Mouse (Mus musculus): ENCODE data around the gene Pou1f1.

The Pou1f1 gene

DNA sequence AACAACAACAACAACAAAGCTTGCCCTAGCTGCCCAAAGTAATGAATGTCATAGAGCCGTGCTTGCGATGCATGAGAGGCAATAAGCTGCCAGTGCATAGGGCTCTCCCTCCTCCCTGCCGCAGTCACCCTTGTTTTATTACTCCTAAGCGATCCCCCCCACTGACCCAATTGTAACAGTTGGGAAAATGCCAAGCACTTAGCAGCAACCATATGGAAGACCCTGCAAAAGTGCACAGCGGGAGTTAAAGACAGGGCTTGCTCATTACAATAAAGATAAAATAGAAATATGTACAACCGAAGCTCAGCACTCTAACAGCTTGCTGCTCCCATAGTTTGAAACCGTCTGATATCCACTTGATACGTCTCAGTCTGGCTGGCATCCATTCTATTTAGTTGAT lies 44.0 kb downstream of the Pou1f1 start:
- no peak for DNase-seq (ENCODE audit: low spot score in 2 of 2)

DNA sequence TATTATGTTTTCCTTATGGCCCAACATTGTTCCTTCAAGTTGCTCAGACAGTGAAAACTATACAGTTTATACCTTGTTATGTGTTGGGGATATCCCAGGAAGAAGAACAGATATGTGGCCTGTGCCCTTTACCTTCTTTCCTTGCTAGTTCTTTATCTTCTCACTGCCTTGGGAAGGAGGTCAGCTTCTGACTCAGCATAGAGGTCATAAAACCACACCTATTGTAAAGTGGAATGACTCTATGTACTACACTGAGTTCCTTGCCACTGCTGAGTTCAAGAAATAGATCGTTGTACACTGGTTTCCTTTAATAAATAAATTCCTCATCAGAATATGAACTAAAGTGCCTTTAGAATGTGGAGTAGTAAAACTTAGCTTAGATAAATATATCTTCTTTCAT lies 44.6 kb downstream of the Pou1f1 start:
- DNase-seq (ENCODE audit: low spot score in 2 of 2), result no peak

DNA sequence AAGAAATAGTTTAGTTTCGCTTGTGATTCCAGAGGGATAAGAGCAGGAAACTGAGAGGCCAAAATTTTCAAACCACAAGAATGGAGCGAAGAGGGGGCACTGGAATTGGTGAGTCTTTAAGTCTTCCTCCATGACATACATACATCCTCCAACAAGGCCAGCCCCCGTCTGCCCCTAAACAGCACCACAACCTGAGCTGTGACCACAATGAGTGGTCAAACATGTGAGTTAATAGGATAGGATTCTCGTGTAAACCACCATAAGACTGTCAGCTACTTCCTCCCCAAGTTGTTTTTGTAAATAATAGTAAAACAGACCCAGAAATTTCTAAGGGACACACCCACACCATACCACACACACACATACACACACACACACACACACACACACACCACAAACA lies 48.5 kb downstream of the Pou1f1 start:
- DNase-seq (ENCODE audit: low spot score in 2 of 2), result no peak

DNA sequence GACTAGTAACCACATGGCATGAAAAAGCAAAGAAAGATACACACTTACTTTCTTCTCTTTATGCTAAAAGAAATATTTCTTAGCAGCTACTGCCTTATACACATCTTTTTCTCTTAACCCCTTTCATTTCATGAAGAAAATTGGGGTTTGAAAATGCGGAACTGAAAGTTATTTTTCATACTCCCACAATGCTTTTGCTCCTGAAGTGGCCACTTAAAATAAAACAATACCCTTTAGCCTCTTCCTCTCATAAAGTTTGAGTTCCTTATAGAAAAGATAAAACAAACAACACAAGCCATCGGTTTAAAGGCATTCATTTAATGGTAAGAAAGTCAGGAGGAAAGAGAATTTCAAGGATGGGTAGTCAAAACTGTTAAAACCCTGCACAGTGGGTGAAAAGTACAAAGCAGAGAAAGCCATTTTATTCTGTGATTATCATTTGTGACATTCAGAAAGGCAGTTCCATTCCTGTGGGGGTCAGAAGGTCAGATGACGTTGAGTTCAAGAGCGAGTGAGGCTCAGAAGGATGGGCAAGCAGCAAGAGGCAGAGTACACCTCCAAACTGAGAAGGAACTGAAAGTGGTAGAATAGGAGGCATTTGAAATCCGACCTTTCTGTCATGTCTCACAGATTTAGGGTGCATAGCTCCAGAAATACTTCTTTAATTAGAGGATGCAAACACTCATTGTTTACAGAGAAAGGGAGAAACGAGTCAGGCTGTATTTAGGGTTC lies 57.2 kb downstream of the Pou1f1 start:
- DNase-seq (ENCODE audit: low spot score in 2 of 2), result no peak
